Mouse (Mus musculus) lung, adult 2 months (tissue): ENCODE measurements around the gene Smim23.

ENCODE experiments used
- CTCF ChIP-seq: fragments of 200-500 bp; IDR thresholded peaks from 2 replicates; pipeline ENCODE4 v1.5.1; 2011; ENCODE audit warnings: mild to moderate bottlenecking, low read length, control low read depth; ENCODE audit not compliant: insufficient read depth
- POLR2A ChIP-seq: fragments of 200-500 bp; IDR thresholded peaks from 2 replicates; pipeline ENCODE4 v1.6.1; 2011; ENCODE audit warnings: low read depth, mild to moderate bottlenecking, control low read depth, low read length, borderline replicate concordance; ENCODE audit errors: extremely low read depth

DNA sequence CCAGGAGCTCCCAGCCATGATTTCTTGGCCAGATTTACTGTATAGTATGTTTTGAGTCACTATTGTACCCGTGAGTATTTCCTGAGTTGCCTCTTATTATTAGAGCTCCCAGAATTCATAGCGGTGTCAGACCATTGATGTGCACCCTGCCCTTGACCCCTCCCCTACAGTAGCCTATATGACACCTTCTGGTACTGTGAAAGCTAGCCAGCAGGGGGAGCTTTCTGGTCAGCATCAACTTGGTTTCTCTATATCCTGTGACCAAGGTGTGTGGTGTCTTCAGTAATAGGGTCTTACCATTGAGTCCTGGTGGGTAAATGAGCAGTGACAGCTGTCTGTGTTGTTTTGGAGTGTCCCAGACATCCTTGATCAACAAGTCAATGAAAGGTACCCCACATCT, 18.4 kb downstream of the Smim23 start:
- TF ChIP-seq POLR2A (no peak), CTCF (peak; percentile 48)
